Mouse (Mus musculus) lung, postnatal 36 days (tissue): ENCODE results near the gene Gm13278.
"Not testable (repeated sequence)": the region's sequence is repeated elsewhere in the genome, so short reads cannot be mapped to it uniquely, and the experiment has no call there.

Experiments used
- DNase-seq: peaks from one replicate; pipeline ENCODE4 v3.0.0; 2022; ENCODE audit warnings: mixed read lengths

The Gm13278 gene

DNA sequence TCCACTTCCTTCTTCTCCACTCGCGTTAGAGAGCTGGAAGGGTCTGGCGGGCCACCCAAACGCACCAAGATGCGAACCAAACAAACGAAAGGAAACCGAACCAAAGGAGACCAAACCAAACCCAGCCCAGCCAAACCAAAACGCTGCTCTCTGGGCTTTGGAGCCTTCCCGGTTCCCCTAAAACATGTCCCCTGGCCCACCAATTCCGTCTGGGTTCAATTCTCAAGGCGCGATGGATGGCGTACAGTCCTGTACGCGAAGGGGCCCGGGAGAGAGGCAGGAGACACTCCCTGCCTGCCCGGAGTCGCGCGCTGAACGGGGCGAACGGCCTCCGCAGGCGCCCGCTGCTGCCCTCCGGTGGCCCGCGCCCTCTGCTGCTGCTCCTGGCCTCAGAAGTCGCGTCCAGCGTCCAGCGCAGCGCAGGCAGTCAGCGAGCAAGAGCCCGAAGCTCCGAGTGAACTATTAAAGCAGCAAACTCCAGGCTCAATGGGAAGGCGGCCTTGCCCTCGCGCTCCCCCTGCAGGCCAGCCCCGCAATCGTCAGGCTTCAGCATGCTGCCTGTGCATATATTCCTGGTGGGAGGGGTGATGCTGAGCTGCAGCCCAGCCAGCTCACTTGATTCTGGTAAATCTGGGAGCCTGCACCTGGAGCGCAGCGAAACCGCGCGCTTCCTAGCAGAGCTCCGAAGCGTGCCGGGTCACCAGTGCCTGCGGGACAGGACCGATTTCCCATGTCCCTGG, 2.8 kb downstream of the Gm13278 start, which contains the start of gene Gm13275:
Gene Gm13275, plus strand, starts transcription at position 552 of the 740 bp plus-strand sequence.
- DNase-seq: peak; percentile 34

DNA sequence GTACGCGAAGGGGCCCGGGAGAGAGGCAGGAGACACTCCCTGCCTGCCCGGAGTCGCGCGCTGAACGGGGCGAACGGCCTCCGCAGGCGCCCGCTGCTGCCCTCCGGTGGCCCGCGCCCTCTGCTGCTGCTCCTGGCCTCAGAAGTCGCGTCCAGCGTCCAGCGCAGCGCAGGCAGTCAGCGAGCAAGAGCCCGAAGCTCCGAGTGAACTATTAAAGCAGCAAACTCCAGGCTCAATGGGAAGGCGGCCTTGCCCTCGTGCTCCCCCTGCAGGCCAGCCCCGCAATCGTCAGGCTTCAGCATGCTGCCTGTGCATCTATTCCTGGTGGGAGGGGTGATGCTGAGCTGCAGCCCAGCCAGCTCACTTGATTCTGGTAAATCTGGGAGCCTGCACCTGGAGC, 5.7 kb downstream of the Gm13278 start, which contains the start of gene Gm13279:
Gene Gm13279, plus strand, starts transcription at position 301 of the 400 bp plus-strand sequence.
- DNase-seq: not testable (repeated sequence)

DNA sequence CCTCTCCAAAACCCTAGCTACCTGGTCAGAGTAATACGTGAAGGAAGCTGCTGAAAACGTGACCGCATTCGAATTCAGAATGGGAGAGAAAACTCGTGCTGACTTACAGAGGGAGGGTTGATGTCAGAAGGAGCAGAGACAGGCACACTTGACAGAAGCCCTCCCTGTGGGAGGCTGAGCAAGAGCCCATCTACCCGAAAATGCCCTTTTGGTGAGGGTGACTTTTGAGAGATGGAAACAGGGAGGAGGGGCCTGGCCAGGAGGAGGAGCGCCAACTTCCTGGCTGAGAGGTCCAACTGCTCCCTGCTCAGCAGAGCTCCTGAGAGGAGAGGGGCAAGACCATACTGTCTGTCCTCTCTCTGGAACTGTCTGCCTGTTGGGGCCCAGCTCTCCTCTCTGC, 8.0 kb downstream of the Gm13278 start, which contains the start of gene Gm13285:
Gene Gm13285, plus strand, starts transcription at position 301 of the 400 bp plus-strand sequence.
- not testable (repeated sequence) for DNase-seq

DNA sequence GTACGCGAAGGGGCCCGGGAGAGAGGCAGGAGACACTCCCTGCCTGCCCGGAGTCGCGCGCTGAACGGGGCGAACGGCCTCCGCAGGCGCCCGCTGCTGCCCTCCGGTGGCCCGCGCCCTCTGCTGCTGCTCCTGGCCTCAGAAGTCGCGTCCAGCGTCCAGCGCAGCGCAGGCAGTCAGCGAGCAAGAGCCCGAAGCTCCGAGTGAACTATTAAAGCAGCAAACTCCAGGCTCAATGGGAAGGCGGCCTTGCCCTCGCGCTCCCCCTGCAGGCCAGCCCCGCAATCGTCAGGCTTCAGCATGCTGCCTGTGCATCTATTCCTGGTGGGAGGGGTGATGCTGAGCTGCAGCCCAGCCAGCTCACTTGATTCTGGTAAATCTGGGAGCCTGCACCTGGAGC, 11.6 kb downstream of the Gm13278 start, which contains the start of gene Gm13287:
Gene Gm13287, plus strand, starts transcription at position 301 of the 400 bp plus-strand sequence.
- DNase-seq: not testable (repeated sequence)

DNA sequence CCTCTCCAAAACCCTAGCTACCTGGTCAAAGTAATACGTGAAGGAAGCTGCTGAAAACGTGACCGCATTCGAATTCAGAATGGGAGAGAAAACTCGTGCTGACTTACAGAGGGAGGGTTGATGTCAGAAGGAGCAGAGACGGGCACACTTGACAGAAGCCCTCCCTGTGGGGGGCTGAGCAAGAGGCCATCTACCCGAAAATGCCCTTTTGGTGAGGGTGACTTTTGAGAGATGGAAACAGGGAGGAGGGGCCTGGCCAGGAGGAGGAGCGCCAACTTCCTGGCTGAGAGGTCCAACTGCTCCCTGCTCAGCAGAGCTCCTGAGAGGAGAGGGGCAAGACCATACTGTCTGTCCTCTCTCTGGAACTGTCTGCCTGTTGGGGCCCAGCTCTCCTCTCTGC, 13.9 kb downstream of the Gm13278 start, which contains the start of gene Gm13288:
Gene Gm13288, plus strand, starts transcription at position 301 of the 400 bp plus-strand sequence.
- not testable (repeated sequence) for DNase-seq

DNA sequence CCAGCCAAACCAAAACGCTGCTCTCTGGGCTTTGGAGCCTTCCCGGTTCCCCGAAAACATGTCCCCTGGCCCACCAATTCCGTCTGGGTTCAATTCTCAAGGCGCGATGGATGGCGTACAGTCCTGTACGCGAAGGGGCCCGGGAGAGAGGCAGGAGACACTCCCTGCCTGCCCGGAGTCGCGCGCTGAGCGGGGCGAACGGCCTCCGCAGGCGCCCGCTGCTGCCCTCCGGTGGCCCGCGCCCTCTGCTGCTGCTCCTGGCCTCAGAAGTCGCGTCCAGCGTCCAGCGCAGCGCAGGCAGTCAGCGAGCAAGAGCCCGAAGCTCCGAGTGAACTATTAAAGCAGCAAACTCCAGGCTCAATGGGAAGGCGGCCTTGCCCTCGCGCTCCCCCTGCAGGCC, 14.4 kb downstream of the Gm13278 start:
- DNase-seq: peak; percentile 19

DNA sequence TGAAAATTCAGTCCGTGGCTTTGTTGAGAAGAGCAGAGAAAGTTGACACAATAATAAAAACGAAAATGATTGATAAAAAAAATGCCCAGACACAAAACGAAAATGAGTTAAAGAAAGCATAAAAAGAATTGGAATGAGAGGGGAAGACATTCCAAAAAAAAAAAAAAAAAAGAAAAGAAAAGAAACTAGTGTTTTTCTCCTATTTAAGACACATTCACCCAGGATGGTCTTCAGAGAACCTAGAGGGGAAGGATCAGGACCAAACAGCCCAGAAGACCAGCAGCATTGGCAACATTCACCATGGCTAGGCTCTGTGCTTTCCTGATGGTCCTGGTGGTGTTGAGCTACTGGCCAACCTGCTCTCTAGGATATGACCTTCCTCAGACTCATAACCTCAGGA, 24.6 kb downstream of the Gm13278 start, which contains the start of gene Ifna7:
Gene Ifna7, plus strand, starts transcription at position 301 of the 400 bp plus-strand sequence.
- DNase-seq: no peak

DNA sequence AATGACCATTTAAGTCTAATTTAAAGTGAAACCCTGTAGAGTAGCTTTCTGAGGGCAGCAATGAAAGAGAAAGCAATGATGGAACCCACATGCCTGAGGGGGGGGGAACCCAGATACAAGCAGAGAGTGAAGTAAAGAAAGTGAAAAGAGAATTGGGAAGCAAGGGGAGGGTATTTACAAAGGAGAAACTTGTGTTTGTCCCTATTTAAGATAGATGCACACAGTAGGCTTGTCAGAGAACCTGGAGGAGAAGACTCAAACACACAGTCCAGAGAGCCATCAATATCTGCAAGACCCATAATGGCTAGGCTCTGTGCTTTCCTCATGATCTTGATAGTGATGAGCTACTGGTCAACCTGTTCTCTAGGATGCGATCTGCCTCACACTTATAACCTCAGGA, 28.3 kb downstream of the Gm13278 start, which contains the start of gene Ifna11:
Gene Ifna11, plus strand, starts transcription at position 301 of the 400 bp plus-strand sequence.
- no peak for DNase-seq

DNA sequence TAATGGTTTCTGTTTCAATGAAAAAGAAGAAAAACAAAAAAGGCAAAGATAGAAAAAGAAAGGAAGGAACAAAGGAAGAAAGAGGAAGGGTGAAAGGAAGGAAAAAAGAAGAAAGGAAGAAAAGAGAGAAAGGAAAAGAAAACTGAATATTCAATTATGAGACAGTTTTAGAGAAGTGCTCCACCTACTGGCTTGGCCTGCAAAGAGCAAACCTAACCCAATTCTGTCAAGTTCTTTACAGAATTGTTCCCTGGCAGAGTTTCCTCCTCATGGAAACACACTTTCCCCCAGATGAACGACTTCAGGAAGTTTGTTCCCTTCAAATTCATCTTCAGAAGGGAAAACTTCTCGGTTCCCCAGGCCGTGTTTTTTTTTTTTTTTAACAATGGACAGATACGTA, 31.6 kb downstream of the Gm13278 start:
- peak; percentile 23 for DNase-seq

DNA sequence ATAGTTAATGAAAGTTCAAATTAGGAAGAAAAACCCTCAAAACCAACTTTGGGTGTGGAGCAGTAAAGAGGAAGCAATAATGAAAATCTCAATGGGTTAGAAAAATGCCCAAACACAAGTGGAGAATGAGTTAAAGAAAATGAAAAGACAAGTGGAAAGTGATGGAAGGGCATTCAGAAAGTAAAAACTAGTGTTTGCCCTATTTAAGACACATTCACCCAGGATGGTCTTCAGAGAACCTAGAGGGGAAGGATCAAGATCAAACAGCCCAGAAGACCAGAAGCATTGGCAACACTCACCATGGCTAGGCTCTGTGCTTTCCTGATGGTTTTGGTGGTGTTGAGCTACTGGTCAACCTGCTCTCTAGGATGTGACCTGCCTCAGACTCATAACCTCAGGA, 35.8 kb downstream of the Gm13278 start, which contains the start of gene Ifna6:
Gene Ifna6, plus strand, starts transcription at position 301 of the 400 bp plus-strand sequence.
- DNase-seq: not testable (repeated sequence)

DNA sequence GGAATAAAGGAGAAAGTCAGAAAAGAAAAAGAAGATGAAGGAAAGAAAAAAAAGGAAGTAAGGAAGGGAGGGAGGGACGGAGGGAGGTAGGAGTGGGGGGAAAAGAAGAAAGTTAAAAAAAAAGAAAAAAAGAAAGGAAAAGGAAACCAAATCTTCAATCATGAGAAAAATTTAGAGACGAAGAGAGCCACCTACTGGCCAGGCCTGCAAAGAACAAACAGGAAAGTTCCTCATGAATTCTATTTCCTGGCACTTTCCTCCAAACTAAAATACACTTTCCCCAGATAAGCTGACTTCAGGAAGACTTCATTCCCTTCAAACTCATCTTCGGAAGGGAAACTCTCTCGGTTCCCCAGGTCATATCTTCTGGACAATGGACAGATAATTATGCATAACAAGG, 39.2 kb downstream of the Gm13278 start:
- peak; percentile 32 for DNase-seq

DNA sequence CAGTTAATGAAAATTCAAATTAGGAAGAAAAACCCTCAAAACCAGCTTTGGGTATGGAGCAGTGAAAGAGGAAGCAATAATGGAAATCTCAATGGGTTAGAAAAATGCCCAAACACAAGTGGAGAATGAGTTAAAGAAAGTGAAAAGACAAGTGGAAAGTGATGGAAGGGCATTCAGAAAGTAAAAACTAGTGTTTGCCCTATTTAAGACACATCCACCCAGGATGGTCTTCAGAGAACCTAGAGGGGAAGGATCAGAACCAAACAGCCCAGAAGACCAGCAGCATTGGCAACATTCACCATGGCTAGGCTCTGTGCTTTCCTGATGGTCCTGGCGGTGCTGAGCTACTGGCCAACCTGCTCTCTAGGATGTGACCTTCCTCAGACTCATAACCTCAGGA, 43.9 kb downstream of the Gm13278 start, which contains the start of gene Ifna5:
Gene Ifna5, plus strand, starts transcription at position 301 of the 400 bp plus-strand sequence.
- not testable (repeated sequence) for DNase-seq

DNA sequence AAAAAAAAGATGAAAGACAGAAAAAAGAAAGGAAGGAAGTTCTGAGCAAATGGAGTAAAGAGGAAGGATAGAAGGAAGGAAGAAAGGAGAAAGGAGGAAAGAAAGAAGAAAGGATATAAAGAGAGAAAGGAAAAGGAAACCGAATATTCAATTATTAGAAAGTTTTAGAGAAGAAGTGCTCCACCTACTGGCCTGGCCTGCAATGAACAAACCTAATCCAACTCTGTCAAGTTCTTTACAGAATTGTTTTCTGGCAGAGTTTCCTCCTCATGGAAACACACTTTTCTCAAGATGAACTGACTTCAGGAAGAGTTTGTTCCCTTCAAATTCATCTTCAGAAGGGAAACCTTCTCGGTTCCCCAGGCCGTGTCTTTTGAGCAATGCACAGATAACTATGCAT, 47.5 kb downstream of the Gm13278 start:
- DNase-seq: peak; percentile 9

DNA sequence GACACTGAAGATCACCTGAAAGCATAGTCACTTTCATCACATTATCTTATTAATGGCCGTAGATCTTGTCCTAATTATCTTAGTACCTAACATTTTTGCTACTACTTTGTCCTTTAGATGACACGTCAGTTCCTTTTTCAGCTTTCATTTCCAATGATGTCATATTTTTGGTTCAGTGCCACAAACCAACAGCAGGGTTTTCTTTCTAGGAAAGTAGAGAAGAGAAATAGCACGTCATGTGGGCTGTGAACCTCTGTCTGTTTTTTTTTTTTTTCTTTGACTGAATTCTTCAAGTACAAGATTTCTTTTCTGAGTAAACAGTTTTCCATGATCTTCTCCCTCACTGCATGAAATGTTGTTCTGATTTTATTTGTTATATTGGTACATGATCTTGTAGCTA, 48.7 kb downstream of the Gm13278 start:
- DNase-seq: no peak

DNA sequence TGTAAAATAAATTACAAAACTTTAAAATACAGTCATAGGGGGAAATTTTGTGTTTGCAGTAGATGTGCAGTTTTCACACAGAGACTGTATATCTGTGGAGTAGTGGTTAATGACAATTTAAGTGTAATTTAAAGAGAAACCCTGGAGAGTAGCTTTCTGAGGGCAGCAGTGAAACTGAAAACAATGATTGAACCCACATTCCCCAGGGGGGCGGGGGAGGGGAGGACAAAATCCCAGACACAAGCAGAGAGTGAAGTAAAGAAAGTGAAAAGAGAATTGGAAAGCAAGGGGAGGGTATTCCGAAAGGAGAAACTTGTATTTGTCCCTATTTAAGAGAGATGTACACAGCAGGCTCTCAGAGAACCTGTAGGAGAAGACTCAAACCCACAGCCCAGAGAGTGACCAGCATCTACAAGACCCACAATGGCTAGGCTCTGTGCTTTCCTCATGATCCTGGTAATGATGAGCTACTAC, 50.1 kb downstream of the Gm13278 start, which contains the start of gene Ifna4:
Gene Ifna4, plus strand, starts transcription at position 424 of the 474 bp plus-strand sequence.
- DNase-seq: no peak
